Comparison of ENCODE assay signal across 13 mouse cellular contexts in genomic region chr5:75718511-75719225, GRCm38 (mm10).
DNase-seq lines count a peak whose midpoint lies in the region; ATAC-seq lines count a peak whose summit lies in the region.
"Had no signal": no experiment of that assay in that cellular context is flagged by ENCODE, and none has a peak within 500 bp of the region (broad histone marks: within the 10 kb centered on the region; RNA-seq: fewer than 3 reads in every experiment).

No protein-coding gene starts in this region.

- no peak overlapping the region for H3K9ac ChIP-seq in hindbrain, embryonic 15.5 days
- H3K9ac ChIP-seq in hindbrain, embryonic 11.5 days (ENCODE audit: low read depth, low read length): no peak overlapping the region

- 62% methylated on average over 12 of the region's 12 CpGs for WGBS in hindbrain, embryonic 15.5 days
- WGBS in hindbrain, embryonic 11.5 days: 87% methylated on average over 12 of the region's 12 CpGs

- H3K27me3 ChIP-seq in hindbrain, embryonic 15.5 days: no peaks in the 10 kb centered on the region
- H3K27me3 ChIP-seq in hindbrain, embryonic 11.5 days (ENCODE audit: control insufficient read depth, insufficient read depth, low read length): no peaks in the 10 kb centered on the region
- H3K27me3 ChIP-seq: Patski had no signal

- no peaks in the 10 kb centered on the region for H3K9me3 ChIP-seq in hindbrain, embryonic 15.5 days
- no peaks in the 10 kb centered on the region for H3K9me3 ChIP-seq in hindbrain, embryonic 11.5 days (ENCODE audit: control insufficient read depth, low read length)

- peaks cover 15% of the 10 kb centered on the region for H3K4me1 ChIP-seq in hindbrain, embryonic 15.5 days (replicated peaks)
- H3K4me1 ChIP-seq in hindbrain, embryonic 11.5 days (replicated peaks; ENCODE audit: control insufficient read depth, insufficient read depth, low read length): no peaks in the 10 kb centered on the region

- ATAC-seq in hindbrain, embryonic 15.5 days (ENCODE audit: low FRiP score, low read depth): peak; percentile 40; the same call in 1 of the 2 replicates
- ATAC-seq in hindbrain, embryonic 11.5 days (ENCODE audit: low FRiP score): no peak
- ATAC-seq: Patski had no signal

- no peak overlapping the region for H3K4me3 ChIP-seq in hindbrain, embryonic 15.5 days
- H3K4me3 ChIP-seq in hindbrain, embryonic 11.5 days (ENCODE audit: low read depth, low read length): no peak overlapping the region
- H3K4me3 ChIP-seq: erythroblast, embryonic 14.5 days had no signal

- peak; percentile 77 to 88 for DNase-seq in cerebellum, postnatal 10 days
- DNase-seq in cerebellum, adult 8-10 months: no peak
- no peak for DNase-seq in hindbrain, embryonic 11.5 days (ENCODE audit: low spot score)
- DNase-seq in kidney, postnatal 4 days: peak; percentile 41 to 55
- DNase-seq in kidney, adult 8-10 months: no peak
- peak; percentile 18 for DNase-seq in Muller cell, postnatal 12 days (ENCODE audit: inconsistent ontology term)
- no peak for DNase-seq in B cell, adult 2 months
- DNase-seq: cerebellum, adult 11-12 months; thymus, postnatal 25 days had no signal

- peak overlapping the region; percentile 34; the same call in 1 of the 2 replicates for H3K27ac ChIP-seq in hindbrain, embryonic 15.5 days (replicated peaks)
- no peak overlapping the region for H3K27ac ChIP-seq in hindbrain, embryonic 11.5 days (ENCODE audit: low read depth, low read length)

- H3K36me3 ChIP-seq in hindbrain, embryonic 15.5 days: no peaks in the 10 kb centered on the region
- no peaks in the 10 kb centered on the region for H3K36me3 ChIP-seq in hindbrain, embryonic 11.5 days (ENCODE audit: control insufficient read depth, insufficient read depth, low read length)

- H3K4me2 ChIP-seq in hindbrain, embryonic 15.5 days: no peak overlapping the region
- no peak overlapping the region for H3K4me2 ChIP-seq in hindbrain, embryonic 11.5 days (replicated peaks; ENCODE audit: low read depth, low read length)
- H3K4me2 ChIP-seq: liver, embryonic 11.5 days had no signal

Comparison
In these comparisons a context has a peak if more than half of its experiments do, and no peak if none do; other contexts are left out.
1. DNase-seq: peak in cerebellum, postnatal 10 days (2 of 2), kidney, postnatal 4 days (2 of 2) and Muller cell, postnatal 12 days (single experiment); none in cerebellum, adult 8-10 months (single experiment), hindbrain, embryonic 11.5 days (single experiment), kidney, adult 8-10 months (0 of 2) and B cell, adult 2 months (0 of 2).